Mouse (Mus musculus): ENCODE measurements around the gene Eps8l2.

- TF ChIP-seq CTCF (IDR thresholded peaks at IDR 0.05; ENCODE audit: low read depth, low read length): no peak
- no peak for TF ChIP-seq EP300 (IDR thresholded peaks at IDR 0.05; ENCODE audit: insufficient read depth, low read depth, low read length)
Observed at GRCm38 (mm10) chr7:141338576-141339131, at the start of gene Eps8l2.
